Mouse (Mus musculus): ENCODE results near the gene Tmx1. TPM values are rescaled to one million over a fixed set of nuclear protein-coding genes. Genes with fewer than 3 reads are reported as not detected.

Tmx1 gene
- total RNA-seq, 4 experiments from 2014 or later = 38.9 to 45.9 (median 43.5) TPM

- DNase-seq = peak; percentile 54
Observed at GRCm38 (mm10) chr12:70486716-70487480, 34.0 kb downstream of the Tmx1 start.

- no peak for DNase-seq
Observed at GRCm38 (mm10) chr12:70492441-70492840, 39.5 kb downstream of the Tmx1 start.

- DNase-seq = no peak
Observed at GRCm38 (mm10) chr12:70494494-70495281, 41.8 kb downstream of the Tmx1 start.

DNA sequence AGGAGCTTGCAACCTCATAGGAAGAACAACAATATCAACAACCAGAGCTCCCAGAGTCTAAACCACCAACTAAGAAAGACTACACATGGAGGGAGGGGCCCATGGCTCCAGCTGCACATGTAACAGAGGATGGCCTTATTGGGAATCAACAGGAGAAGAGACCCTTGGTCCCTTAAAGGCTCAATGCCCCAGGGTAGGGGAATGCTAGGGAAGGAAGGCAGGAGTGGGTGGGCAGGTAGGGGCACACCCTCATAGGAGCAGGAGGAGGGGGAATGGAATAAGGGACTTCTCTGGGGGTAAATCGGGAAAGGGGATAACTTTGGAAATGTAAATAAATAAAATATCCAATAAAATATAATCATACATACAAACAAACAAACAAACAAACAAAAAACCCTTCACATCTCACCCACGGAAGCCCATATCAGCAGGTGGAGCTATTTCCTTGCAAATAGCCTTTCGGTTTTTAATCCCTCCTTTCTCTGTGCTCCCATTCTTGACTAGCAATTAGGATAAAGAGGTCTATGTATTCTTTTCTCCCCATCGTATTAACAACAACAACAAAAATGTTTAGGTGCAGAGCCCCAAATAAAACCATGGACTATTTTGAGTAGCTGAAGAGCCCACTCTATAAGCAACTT, 42.5 kb downstream of the Tmx1 start:
- no peak for DNase-seq

- DNase-seq = no peak
Observed at GRCm38 (mm10) chr12:70498091-70498490, 45.2 kb downstream of the Tmx1 start.

DNA sequence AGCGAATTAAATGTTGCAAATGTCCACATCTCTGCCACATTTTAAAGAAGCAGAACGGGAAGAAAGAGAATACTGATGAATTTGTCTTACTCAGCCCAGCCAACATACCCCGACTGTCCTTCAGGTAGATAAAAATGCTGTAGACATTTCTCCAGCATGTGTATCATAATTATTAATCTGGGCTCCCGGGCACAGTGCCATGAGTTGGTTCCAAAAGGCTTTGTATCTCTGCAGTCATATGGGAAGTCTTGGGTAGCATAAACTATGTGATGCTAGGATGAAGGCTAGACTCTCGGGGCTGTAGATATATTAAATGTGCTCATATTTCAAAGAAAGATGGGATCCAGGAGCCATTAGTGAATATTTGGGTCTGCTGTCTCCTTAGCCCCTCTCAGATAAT, 53.1 kb downstream of the Tmx1 start:
- no peak for DNase-seq

- no peak for DNase-seq
Observed at GRCm38 (mm10) chr12:70512023-70512422, 59.1 kb downstream of the Tmx1 start.

DNA sequence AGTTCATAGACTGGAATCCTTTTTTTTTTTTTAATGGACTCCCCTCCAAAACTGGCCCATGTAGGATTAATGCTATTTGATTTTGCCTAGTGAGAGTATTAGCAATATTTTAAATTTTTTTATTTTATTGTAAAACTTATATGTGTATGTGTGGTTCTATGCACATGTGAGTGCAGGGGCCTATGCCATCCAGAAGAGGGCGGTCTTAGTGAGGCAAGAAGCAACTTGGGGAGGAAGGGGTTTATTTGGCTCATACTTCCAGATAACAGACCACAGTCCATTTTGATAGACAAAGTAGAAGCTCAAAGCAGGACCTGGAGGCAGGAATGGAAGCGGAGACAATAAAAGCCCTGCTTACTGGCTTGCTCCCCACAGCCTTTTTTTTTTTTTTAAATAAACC, 59.5 kb downstream of the Tmx1 start:
- no peak for DNase-seq

Other genes with a start within 250 kb of the Tmx1 start
- gene Pygl, start 221.6 kb upstream of the Tmx1 start, total RNA-seq (2022) = 10 to 100 TPM in 3 of 4 experiments, 1 to 10 TPM in 1; 9.5 to 74.3 (median 43.1) TPM
- gene Trim9, start 105.5 kb upstream of the Tmx1 start, total RNA-seq (2022) = 1 to 10 TPM; 1.8 to 3.4 (median 3.1) TPM

Data from adrenal gland, adult 8-10 months (tissue).